Mouse (Mus musculus): ENCODE measurements around the gene Tk2. TPM values are rescaled to one million over a fixed set of nuclear protein-coding genes. Genes with fewer than 3 reads are reported as not detected.

The Tk2 gene
- polyA plus RNA-seq, 1 experiment from 2014 or later = 10.5 TPM

GRCm38 (mm10) chr8:104247908-104248275 is 466 bp downstream of the Tk2 start:
- no peak for ATAC-seq (replicated peaks; ENCODE audit: insufficient number of reproducible peaks, insufficient read depth, low FRiP score, low read depth)

GRCm38 (mm10) chr8:104247054-104247907 is 1.1 kb downstream of the Tk2 start:
- Histone ChIP-seq H3K9me3 (replicated peaks) (no peaks in the 10 kb centered on the region), H3K27me3 (no peaks in the 10 kb centered on the region), H3K4me1 (replicated peaks) (peaks cover 23% of the 10 kb centered on the region), H3K36me3 (peaks cover 8% of the 10 kb centered on the region), H3K4me2 (peak overlapping the region; percentile 83), H3K9ac (peak overlapping the region; percentile 91; the same call in 1 of the 2 replicates), H3K4me3 (peak overlapping the region; percentile 87), H3K27ac (0 out of 2 replicates have a peak overlapping the region, but pooled peaks have one; percentile 61)
- WGBS = 62% methylated on average over 22 of the region's 22 CpGs
- ATAC-seq (replicated peaks; ENCODE audit: insufficient number of reproducible peaks, insufficient read depth, low FRiP score, low read depth) = no peak

More at GRCm38 (mm10) chr8:104247908-104248275, 466 bp downstream of the Tk2 start:
- Histone ChIP-seq H3K27ac (peak overlapping the region; percentile 61), H3K4me2 (peak overlapping the region; percentile 83), H3K4me1 (replicated peaks) (peaks cover 23% of the 10 kb centered on the region), H3K27me3 (no peaks in the 10 kb centered on the region), H3K4me3 (peak overlapping the region; percentile 87), H3K9ac (peak overlapping the region; percentile 91), H3K9me3 (replicated peaks) (no peaks in the 10 kb centered on the region), H3K36me3 (peaks cover 2% of the 10 kb centered on the region)
- WGBS = 5% methylated on average over 11 of the region's 11 CpGs

- no peak overlapping the region for H3K27ac ChIP-seq
- H3K9me3 ChIP-seq (replicated peaks) = no peaks in the 10 kb centered on the region
- WGBS = 80% methylated on average over 4 of the region's 4 CpGs
- no peak for ATAC-seq (replicated peaks; ENCODE audit: insufficient number of reproducible peaks, insufficient read depth, low FRiP score, low read depth)
- peaks cover 10% of the 10 kb centered on the region for H3K36me3 ChIP-seq
- H3K27me3 ChIP-seq = no peaks in the 10 kb centered on the region
- H3K4me3 ChIP-seq = no peak overlapping the region
- no peak overlapping the region; the same call in 1 of the 2 replicates for H3K4me2 ChIP-seq
- H3K9ac ChIP-seq = no peak overlapping the region
- H3K4me1 ChIP-seq (replicated peaks) = peaks cover 21% of the 10 kb centered on the region
Measured at GRCm38 (mm10) chr8:104246621-104247020, 1.7 kb downstream of the Tk2 start.

- WGBS = 66% methylated on average over 12 of the region's 12 CpGs
- no peak overlapping the region for H3K9ac ChIP-seq
- H3K27me3 ChIP-seq = no peaks in the 10 kb centered on the region
- no peak overlapping the region for H3K4me3 ChIP-seq
- H3K4me2 ChIP-seq = no peak overlapping the region
- H3K27ac ChIP-seq = no peak overlapping the region
- no peak for ATAC-seq (replicated peaks; ENCODE audit: insufficient number of reproducible peaks, insufficient read depth, low FRiP score, low read depth)
- H3K36me3 ChIP-seq = peaks cover 32% of the 10 kb centered on the region
- H3K9me3 ChIP-seq (replicated peaks) = no peaks in the 10 kb centered on the region
- H3K4me1 ChIP-seq (replicated peaks) = peaks cover 5% of the 10 kb centered on the region
Measured at GRCm38 (mm10) chr8:104242038-104242644, 6.2 kb downstream of the Tk2 start.

- H3K9me3 ChIP-seq (replicated peaks) = no peaks in the 10 kb centered on the region
- H3K4me2 ChIP-seq = no peak overlapping the region
- no peak overlapping the region for H3K4me3 ChIP-seq
- no peak overlapping the region for H3K27ac ChIP-seq
- ATAC-seq (replicated peaks; ENCODE audit: insufficient number of reproducible peaks, insufficient read depth, low FRiP score, low read depth) = no peak
- H3K9ac ChIP-seq = no peak overlapping the region
- no peaks in the 10 kb centered on the region for H3K27me3 ChIP-seq
- peaks cover 37% of the 10 kb centered on the region for H3K36me3 ChIP-seq
- WGBS = 72% methylated on average over 10 of the region's 10 CpGs
- no peaks in the 10 kb centered on the region for H3K4me1 ChIP-seq (replicated peaks)
Measured at GRCm38 (mm10) chr8:104239418-104239861, 8.9 kb downstream of the Tk2 start.

GRCm38 (mm10) chr8:104234573-104234972 is 13.8 kb downstream of the Tk2 start:
- WGBS = 56% methylated on average over 6 of the region's 6 CpGs
- Histone ChIP-seq H3K27ac (no peak overlapping the region), H3K36me3 (peaks cover 39% of the 10 kb centered on the region), H3K9ac (no peak overlapping the region), H3K4me3 (no peak overlapping the region), H3K4me2 (no peak overlapping the region), H3K27me3 (no peaks in the 10 kb centered on the region), H3K9me3 (replicated peaks) (no peaks in the 10 kb centered on the region), H3K4me1 (replicated peaks) (no peaks in the 10 kb centered on the region)
- no peak for ATAC-seq (replicated peaks; ENCODE audit: insufficient number of reproducible peaks, insufficient read depth, low FRiP score, low read depth)

- Histone ChIP-seq H3K9me3 (replicated peaks) (no peaks in the 10 kb centered on the region), H3K36me3 (peaks cover 43% of the 10 kb centered on the region), H3K4me2 (no peak overlapping the region), H3K27ac (no peak overlapping the region), H3K9ac (no peak overlapping the region), H3K27me3 (no peaks in the 10 kb centered on the region), H3K4me1 (replicated peaks) (no peaks in the 10 kb centered on the region), H3K4me3 (no peak overlapping the region)
- WGBS = 93% methylated on average over 5 of the region's 5 CpGs
- no peak for ATAC-seq (replicated peaks; ENCODE audit: insufficient number of reproducible peaks, insufficient read depth, low FRiP score, low read depth)
Measured at GRCm38 (mm10) chr8:104232919-104233318, 15.4 kb downstream of the Tk2 start.

GRCm38 (mm10) chr8:104232039-104232438 is 16.3 kb downstream of the Tk2 start:
- H3K4me3 ChIP-seq = no peak overlapping the region
- peaks cover 47% of the 10 kb centered on the region for H3K36me3 ChIP-seq
- H3K27me3 ChIP-seq = no peaks in the 10 kb centered on the region
- no peak overlapping the region for H3K9ac ChIP-seq
- no peak overlapping the region for H3K27ac ChIP-seq
- no peak overlapping the region for H3K4me2 ChIP-seq
- no peaks in the 10 kb centered on the region for H3K9me3 ChIP-seq (replicated peaks)
- no peak for ATAC-seq (replicated peaks; ENCODE audit: insufficient number of reproducible peaks, insufficient read depth, low FRiP score, low read depth)
- no peaks in the 10 kb centered on the region for H3K4me1 ChIP-seq (replicated peaks)
- 93% methylated on average over 4 of the region's 4 CpGs for WGBS

- no peaks in the 10 kb centered on the region for H3K4me1 ChIP-seq (replicated peaks)
- H3K36me3 ChIP-seq = peaks cover 49% of the 10 kb centered on the region
- no peak overlapping the region for H3K27ac ChIP-seq
- 79% methylated on average over 9 of the region's 9 CpGs for whole genome bisulfite sequencing
- H3K9ac ChIP-seq = no peak overlapping the region
- ATAC-seq (replicated peaks; ENCODE audit: insufficient number of reproducible peaks, insufficient read depth, low FRiP score, low read depth) = no peak
- H3K9me3 ChIP-seq (replicated peaks) = no peaks in the 10 kb centered on the region
- H3K4me3 ChIP-seq = no peak overlapping the region
- H3K27me3 ChIP-seq = no peaks in the 10 kb centered on the region
- no peak overlapping the region for H3K4me2 ChIP-seq
Measured at GRCm38 (mm10) chr8:104230377-104230776, 18.0 kb downstream of the Tk2 start.

- no peak overlapping the region for H3K9ac ChIP-seq
- ATAC-seq (replicated peaks; ENCODE audit: insufficient number of reproducible peaks, insufficient read depth, low FRiP score, low read depth) = no peak
- 88% methylated on average over 5 of the region's 5 CpGs for WGBS
- H3K27me3 ChIP-seq = no peaks in the 10 kb centered on the region
- H3K9me3 ChIP-seq (replicated peaks) = no peaks in the 10 kb centered on the region
- no peaks in the 10 kb centered on the region for H3K4me1 ChIP-seq (replicated peaks)
- peaks cover 41% of the 10 kb centered on the region for H3K36me3 ChIP-seq
- H3K4me3 ChIP-seq = no peak overlapping the region
- no peak overlapping the region for H3K27ac ChIP-seq
- H3K4me2 ChIP-seq = no peak overlapping the region
Measured at GRCm38 (mm10) chr8:104227048-104227447, 21.3 kb downstream of the Tk2 start.

GRCm38 (mm10) chr8:104219806-104220205 is 28.6 kb downstream of the Tk2 start:
- no peak for ATAC-seq (replicated peaks; ENCODE audit: insufficient number of reproducible peaks, insufficient read depth, low FRiP score, low read depth)
- Histone ChIP-seq H3K9me3 (replicated peaks) (no peaks in the 10 kb centered on the region), H3K27me3 (no peaks in the 10 kb centered on the region; the same call in 1 of the 2 replicates), H3K36me3 (no peaks in the 10 kb centered on the region), H3K9ac (no peak overlapping the region), H3K4me3 (no peak overlapping the region), H3K27ac (no peak overlapping the region), H3K4me1 (replicated peaks) (no peaks in the 10 kb centered on the region; the same call in 1 of the 2 replicates), H3K4me2 (no peak overlapping the region)
- 37% methylated on average over 5 of the region's 5 CpGs for WGBS
